Mouse (Mus musculus) heart, adult 8-10 months (tissue): Measurements from ENCODE around the gene Clec4n. TPM values are rescaled to one million over a fixed set of nuclear protein-coding genes. Genes with fewer than 3 reads are reported as not detected.
"Not testable (repeated sequence)": the region's sequence is repeated elsewhere in the genome, so short reads cannot be mapped to it uniquely, and the experiment has no call there.

Experiments
- DNase-seq: peaks from one replicate; pipeline ENCODE4 v3.0.0; 2022; ENCODE audit warnings: low spot score
- total RNA-seq, 4 experiments: library from RNA; stranded (reverse); gene quantifications; 2 replicates each; pipeline ENCODE4 v1.2.4; 2022

Clec4n gene
- total RNA-seq, result 1 to 10 TPM in 2 of 4 experiments, under 1 TPM in 2; 0.44 to 1.5 (median 0.86) TPM

DNA sequence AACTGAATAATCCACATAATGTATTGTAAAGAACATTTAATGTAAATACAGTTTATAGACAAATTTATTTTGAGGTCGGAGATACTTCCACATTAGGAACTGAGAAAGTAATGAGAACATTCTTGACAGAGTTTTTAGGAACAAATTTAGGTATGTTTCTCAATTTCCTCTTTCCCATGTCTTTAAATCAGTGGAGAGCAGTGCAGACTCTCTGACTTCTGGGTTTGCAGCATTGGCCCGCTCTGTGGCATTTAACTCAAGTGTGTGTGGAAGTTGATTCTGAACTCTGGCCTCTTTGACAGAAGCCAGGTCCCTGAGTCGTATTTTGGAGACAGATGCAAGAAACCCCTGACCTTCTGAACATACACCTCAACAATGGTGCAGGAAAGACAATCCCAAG is at the start of gene Clec4n:
Gene Clec4n (plus strand): TSS at position 200 of the 400 bp plus-strand sequence.
- DNase-seq, result peak; percentile 6

GRCm38 (mm10) chr6:123184862-123185261 is 44.8 kb upstream of the Clec4n start:
- DNase-seq, result not testable (repeated sequence)

- DNase-seq, result no peak
Observed at GRCm38 (mm10) chr6:123207187-123208076, 22.2 kb upstream of the Clec4n start.

GRCm38 (mm10) chr6:123208077-123208439 is 21.6 kb upstream of the Clec4n start:
- not testable (repeated sequence) for DNase-seq

- DNase-seq, result no peak
Observed at GRCm38 (mm10) chr6:123211726-123212125, 17.9 kb upstream of the Clec4n start.

GRCm38 (mm10) chr6:123227519-123228166 is 2.0 kb upstream of the Clec4n start:
- peak; percentile 13 for DNase-seq

- no peak for DNase-seq
Observed at GRCm38 (mm10) chr6:123231149-123231548, 1.5 kb downstream of the Clec4n start.

DNA sequence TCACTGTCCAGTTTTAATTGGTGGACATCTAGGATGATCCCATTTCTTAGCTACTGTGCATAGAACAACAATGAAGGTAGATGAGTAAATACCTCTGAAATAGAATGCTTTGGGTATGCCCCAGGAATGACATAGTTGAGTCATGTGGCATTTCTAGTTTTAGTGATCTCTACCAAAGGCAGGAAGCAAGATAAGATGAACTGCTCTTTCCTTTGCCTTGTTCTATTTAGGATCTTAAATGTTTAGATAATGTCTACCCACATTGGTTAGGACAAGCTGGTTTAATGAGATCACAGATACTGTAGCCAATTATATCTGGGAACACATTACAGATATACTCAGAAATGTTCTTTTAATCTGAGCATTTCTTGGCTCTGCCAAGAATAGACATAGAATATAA is 7.9 kb downstream of the Clec4n start:
- no peak for DNase-seq

- DNase-seq, result no peak
Observed at GRCm38 (mm10) chr6:123244201-123244600, 14.6 kb downstream of the Clec4n start.

DNA sequence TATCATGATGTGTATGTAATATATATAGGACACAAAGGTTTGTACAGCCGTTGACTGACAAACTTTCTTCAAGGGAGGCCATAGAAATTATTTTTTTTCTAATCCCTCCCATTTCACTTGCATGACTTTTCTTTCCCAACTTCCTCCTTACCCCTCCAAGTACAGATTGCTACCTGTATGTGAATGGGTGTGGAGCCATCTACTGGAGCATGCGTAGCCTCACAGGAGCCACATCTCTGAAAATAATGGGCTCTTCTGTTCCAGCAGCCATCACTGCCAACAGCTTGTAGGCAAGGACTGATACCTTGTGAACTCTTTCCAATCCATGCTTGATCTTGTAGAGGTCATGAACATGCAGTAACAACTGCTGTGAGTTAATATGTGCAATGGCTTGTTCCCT is 19.2 kb downstream of the Clec4n start:
- DNase-seq, result not testable (repeated sequence)

- no peak for DNase-seq
Observed at GRCm38 (mm10) chr6:123252735-123253134, 23.1 kb downstream of the Clec4n start.

DNA sequence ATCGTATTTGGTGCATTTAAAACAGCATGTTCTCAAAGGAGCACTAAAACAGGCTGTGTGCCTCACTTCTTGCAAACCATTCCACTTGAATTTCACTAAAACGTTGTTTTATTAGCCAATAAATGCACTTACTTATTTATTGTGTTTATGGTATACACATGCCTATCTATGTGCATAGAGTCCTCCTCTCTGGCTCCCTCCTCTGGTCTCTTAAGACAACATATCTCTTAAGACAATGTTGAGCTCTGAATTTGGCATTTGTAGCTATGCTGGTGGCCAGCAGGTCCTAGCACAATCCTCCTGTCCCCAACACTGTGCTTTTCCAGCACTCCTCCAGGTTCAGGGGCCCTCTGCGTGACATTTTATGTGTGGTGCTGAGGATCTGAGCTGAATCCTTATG is 29.3 kb downstream of the Clec4n start:
- no peak for DNase-seq

- DNase-seq, result no peak
Observed at GRCm38 (mm10) chr6:123259889-123260603, 30.4 kb downstream of the Clec4n start.

- DNase-seq, result no peak
Observed at GRCm38 (mm10) chr6:123260868-123261267, 31.2 kb downstream of the Clec4n start.

GRCm38 (mm10) chr6:123261555-123262161 is 32.0 kb downstream of the Clec4n start, which contains the start of gene Clec4d:
Gene Clec4d (plus strand): TSS chr6:123262111.
- no peak for DNase-seq

DNA sequence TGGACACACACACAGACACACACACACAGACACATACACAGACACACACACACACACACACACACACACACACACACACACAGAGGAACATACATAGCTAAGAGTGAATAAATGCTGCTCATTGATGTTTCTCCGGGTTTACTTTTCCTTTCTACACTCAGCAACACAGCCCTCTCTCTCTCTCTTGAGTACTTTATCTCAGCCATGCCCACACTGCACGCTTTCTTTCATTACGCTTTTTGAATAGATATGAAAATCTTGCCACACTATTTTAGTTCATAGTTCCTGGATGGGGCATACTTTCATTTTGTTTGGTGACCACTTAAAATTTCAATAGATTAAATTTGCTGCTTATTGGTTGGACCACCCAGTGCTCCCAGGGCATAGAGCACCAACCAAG is 34.6 kb downstream of the Clec4n start:
- no peak for DNase-seq

GRCm38 (mm10) chr6:123265809-123266208 is 36.2 kb downstream of the Clec4n start:
- no peak for DNase-seq

GRCm38 (mm10) chr6:123266945-123267344 is 37.3 kb downstream of the Clec4n start:
- DNase-seq, result no peak

- no peak for DNase-seq
Observed at GRCm38 (mm10) chr6:123279443-123279842, 49.8 kb downstream of the Clec4n start.

DNA sequence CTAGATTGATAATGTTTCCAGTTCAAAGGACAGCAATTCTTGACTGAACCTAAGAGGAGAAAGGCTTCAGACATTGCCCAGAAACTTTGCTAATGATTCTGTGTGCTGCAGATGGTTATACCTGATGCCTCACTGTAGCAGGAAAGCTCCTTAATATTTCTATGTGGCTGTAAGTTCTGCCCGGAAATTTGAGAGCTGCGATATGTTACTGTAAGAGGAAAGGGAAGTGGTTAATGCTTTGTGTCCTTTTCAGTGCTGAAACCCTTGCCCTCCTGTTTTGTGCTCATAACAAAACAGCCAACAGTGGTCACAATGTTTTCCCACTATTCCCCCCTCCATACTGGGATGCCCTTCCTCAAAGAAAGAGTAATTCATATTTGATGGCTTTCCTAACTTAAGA is 56.7 kb downstream of the Clec4n start:
- no peak for DNase-seq

- DNase-seq, result no peak
Observed at GRCm38 (mm10) chr6:123288931-123289330, 59.3 kb downstream of the Clec4n start.

DNA sequence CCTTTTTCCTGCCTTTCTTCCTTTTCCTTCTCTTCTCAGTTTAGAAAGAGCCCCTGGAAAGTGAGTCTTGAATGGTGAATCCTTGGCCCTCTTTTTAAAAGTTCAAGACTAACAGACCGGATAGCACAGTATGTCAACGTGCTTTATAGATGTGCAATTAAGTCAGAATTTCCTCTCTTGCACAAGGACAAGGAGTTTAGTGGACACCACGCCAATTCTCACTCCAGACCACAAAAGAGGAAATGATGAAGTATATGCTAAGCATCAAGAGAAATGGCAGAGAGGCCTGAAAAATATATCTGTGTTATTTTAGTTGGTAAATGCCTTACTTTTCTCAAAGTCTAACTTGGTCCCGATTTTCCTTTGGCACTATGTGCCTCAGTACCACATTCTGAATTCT is 60.1 kb downstream of the Clec4n start, which contains the start of gene Clec4e:
Gene Clec4e (minus strand): TSS at position 118 of the 400 bp plus-strand sequence.
- no peak for DNase-seq
